Mouse (Mus musculus) cortical plate, adult 2 months (tissue): ENCODE data around the gene Slc6a2.

Experiments used
- CTCF ChIP-seq: fragments of 200-500 bp; IDR thresholded peaks from 2 replicates; pipeline ENCODE4 v1.5.1; 2011; ENCODE audit warnings: mild to moderate bottlenecking, control low read depth, low read length; ENCODE audit not compliant: insufficient read depth; ENCODE audit errors: extremely low read depth
- POLR2A ChIP-seq: fragments of 200-500 bp; IDR thresholded peaks from 2 replicates; pipeline ENCODE4 v1.6.1; 2011; ENCODE audit warnings: mild to moderate bottlenecking, low read length, control low read depth; ENCODE audit not compliant: insufficient read depth; ENCODE audit errors: extremely low read depth

- TF ChIP-seq CTCF (no peak), POLR2A (no peak)
Observed at GRCm38 (mm10) chr8:92976656-92977055, 16.8 kb downstream of the Slc6a2 start.
